Mouse (Mus musculus) frontal cortex, adult 2 months (tissue): ENCODE data around the gene Auh. TPM values are rescaled to one million over a fixed set of nuclear protein-coding genes. Genes with fewer than 3 reads are reported as not detected.

ENCODE experiments used
- DNase-seq, 2 experiments: peaks; one replicate each; pipeline ENCODE4 v3.0.0; 2022; ENCODE audit warnings: low spot score in 1 of 2; ENCODE audit errors: extremely low spot score in 1 of 2
- polyA plus RNA-seq: library from polyadenylated mRNA; depleted of rRNA; stranded (reverse); fragments of >200 nt; gene quantifications from 2 replicates; pipeline ENCODE4 v1.2.3, GENCODE M21; 2012; rRNA removed

Gene Auh
- polyA plus RNA-seq = 89.2 and 100 TPM in 2 replicates

DNA sequence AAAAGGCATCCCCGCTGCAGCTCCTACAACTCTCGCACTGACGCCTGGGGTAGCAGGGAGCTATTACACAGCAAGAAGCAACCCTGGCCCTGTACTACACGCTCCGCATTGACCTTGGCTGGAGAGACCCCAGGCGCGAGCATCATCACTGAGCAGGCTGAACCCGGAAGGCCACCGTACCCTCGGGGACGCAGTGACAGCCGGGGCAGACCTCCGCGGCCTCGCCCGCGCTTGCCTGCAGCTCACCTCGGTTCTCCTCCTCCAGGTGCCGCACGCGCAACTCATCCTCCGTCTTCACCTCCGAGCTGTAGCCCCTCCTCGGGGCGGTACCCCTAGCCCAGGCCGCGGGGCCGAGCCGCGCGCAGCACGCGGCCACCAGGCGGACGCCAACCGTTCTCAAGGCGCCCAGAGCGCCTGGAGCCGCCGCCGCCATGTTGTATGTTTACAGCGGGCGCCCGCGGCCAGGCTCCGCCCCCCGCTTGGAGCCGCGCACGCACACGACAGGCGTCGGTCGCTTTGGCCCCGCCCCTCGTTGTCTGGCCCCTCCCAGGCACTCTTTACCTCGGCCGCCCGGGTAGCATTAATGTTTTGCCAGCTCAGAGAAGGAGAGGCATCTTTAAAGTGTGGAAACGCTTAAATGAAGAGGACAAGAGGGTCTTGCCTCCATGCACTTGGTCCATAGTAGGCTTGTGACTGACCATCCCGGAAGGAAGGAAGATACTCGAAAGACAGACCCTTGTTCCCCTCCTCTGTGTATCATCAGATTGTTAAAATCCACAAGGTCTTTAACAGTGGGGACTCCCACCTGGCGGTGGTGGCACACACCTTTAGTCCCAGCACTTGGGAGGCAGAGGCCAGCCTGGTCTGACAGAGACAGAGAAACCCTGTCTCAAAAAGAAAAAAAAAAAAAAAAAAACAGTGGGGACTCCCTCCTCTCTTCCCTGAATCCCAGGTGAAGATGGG lies at the start of gene Auh:
Gene Auh (minus strand): TSS at position 473 of the 963 bp plus-strand sequence.
- peak; percentile 39 to 76 for DNase-seq

DNA sequence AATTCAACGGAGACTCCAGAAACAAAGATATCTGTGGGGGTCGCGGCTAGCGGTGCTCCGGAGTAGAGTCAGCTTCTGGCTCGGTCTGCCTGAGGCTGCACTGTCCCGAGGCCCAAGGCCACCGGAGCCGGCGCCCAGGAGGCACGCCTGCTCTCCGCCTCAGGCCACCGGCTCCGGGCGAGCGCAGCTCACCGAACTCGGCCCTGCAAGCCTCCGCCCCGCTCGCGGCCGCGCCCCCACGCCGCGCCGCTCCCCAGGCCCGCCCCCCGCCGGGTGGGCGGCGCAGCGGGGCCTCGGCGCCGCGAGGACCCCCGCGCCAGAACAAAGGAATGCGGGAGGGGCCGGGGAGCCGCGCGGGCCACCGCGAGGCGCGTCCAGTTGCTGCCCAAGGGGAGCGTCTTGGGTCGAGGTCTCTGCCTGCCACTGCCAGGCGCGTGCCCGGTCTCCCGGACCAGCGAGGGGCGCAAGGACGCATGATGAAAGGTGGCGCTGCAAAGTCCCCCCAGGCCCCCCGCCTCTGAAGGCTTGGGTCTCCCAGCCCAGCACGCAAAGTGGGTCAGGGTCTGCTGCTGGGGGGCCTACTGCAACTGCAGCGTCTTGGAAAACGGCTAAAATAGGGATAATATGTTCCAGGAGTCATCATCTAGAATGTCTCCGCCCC lies 49.0 kb upstream of the Auh start:
- no peak for DNase-seq

DNA sequence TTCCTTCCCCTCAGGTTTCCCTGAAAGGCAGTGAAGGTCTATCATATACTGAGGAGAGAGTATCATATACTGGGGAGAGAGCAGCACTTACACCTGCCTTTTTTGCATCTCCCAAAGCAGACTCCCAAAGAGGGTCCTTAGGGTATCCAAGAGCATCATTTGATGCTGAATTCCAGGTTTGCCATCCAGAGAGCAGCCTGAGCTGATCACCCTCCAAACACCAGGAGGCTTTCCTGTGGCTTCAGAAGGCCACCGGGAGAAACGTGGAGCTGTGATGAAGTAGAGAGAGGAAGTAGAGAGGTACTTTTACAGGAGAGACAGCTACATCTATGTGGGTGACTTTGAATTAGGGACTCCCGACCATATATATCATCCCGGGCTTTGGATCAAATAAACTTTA lies 48.3 kb upstream of the Auh start:
- no peak for DNase-seq

DNA sequence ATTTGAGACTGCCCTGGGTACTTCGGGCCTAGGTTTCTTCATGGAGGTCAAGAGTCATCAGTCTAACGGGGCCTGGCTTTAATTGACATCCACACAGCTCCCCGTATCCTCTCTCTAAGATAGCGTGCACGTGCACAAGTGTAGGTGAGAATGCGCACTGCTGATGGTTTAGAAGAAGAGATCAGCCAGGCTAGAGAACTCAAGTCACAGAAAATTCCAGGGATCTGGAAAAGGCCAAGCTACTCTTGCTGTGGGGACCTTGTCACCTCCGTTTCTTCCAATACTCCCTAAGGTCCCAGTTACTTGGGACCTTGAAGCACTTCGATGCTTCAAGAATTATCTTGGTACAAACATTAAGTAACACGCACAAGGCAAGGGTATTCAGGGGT lies 47.7 kb upstream of the Auh start:
- DNase-seq = no peak

DNA sequence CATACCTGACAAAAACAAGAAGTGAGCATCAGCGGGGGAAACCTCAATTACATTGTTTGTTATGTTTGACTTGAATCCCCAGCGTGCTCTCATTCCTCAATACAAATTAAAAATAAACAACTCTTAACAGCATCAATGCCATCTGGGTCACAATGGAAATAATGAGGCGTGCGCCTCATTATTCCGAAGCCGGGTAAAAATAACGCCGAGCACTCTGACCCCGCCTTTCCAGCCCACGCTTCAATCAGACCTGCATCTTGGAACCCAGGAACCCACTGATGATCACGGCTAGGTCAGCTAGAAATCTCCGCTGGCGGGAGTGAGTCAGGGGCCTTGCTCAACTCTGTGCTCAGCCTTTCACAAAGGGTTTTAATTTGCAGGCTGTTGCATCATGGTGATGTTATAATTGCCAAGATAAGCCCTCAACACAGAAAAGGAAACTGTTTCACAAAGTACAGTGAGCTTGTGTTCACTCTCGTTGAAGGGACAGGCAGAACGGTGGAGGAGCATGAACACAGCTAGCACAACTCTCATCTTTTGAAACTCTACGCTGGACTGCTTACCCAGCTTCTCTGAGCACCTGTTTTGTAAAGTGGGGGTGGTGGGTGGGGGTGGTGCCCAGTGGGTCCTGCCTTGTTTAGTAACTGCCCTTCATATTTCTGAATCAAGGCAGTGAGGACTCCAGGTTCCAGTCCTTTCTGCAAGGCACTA lies 47.2 kb upstream of the Auh start:
- no peak for DNase-seq

DNA sequence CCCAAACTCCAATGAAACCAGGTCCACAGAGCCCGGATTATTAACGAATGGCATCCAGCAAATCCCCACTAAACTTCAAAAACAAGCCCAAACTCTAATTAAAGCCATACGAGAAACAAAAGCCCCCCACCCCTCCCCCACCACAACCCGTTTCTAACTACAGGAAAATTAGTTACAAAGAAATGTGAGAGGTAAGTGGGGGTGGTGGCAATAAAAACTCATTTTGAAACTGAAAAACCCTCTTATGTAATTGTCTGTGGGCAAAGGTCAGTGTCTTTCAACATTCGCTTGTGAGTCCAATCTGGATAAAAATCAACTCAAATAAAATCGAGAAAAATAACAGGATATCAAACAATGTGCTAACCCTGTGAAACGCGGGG lies 46.6 kb upstream of the Auh start:
- no peak for DNase-seq

DNA sequence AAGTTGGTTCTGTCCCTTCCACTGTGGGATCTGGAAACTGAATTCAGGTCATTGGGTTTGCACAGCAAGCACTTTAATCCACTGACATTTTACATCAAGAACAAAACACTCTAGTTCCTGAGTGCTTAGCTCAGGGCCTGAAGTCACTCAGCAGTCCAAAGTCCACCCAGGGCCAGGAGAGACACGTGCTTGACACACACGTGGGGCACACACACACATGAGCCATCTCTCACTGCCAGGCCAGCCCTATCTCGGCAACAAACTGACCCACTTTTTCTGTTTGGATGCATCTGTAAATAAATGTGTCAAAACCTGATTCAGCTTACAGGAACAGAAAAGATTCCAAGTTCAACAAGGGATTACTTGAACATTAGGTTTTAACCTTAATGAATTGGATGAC lies 45.2 kb upstream of the Auh start:
- DNase-seq = no peak

DNA sequence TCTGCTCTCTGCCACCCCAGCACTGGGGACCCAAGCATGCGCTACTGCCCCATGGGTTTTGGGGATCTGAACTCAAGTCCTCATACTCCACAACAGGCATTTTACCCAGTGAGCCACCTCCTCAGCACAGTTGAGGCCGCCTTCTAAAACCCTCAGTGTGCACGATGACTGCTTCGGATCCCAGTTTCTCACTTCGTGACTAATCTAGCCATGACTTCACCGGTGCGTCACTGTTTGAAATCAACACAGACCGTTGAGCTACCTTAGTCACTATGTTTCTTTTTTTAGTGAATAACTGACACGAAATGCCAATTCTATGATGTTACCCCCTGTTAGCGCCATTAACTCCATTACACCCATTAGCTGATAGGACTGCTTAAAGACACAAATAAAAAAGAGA lies 43.9 kb upstream of the Auh start:
- DNase-seq = peak in 1 of 2 experiments; percentile 56

DNA sequence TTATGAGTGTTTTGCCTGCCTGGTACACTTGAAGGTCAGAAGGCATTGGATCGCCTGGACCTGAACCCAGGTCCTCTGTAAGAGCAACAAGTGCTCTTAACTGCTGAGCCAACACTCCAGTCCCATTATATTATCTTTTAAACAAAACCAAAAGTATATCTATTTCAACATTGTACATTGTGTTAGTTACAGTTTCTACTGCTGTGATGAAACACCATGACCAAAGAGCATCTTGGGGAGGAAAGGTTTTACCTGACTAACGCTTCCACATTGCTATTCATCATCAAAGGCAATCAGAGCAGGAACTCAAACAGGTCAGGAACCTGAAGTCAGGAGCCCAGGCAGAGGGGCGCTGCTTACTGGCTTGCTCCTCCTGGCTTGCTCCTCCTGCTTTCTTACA lies 43.1 kb upstream of the Auh start:
- DNase-seq = no peak

DNA sequence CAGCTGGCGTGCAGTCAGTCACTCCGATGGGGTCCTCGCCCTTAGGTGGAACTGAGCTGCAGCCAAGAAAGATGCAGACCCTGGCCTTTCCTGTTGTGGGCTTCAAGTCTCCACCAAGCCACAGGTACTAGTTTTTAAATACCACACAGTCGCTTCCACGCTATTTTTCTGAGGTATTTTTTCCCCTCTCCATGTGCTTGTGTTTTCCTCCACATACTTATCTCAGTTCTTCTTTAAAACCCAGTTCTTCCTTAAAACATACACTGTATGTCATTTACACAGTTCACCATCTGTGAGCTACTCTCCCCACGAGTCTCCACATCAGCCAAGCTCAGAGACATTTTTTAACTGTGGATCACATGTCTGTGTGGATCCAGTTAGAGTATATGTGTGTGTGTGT lies 41.4 kb upstream of the Auh start:
- DNase-seq = no peak

DNA sequence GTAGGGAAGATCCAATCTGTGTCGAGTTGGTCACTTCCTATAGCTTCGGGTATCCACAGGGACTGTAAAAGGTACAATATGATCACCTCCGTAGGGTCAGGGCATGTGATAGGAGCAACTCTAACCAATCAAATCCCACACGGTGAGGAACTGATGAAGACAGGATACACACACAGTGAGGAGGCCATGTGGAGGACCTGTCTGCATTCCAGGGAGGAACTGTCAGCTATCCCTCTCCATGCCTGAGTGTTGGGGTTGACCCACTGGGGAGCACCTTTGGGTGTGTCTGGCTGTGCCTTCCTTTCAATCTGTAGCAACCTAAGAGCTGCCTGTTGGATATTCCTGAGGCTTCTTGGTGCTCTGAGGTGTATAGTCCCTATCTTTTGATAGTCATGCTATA lies 33.4 kb upstream of the Auh start:
- DNase-seq = no peak

DNA sequence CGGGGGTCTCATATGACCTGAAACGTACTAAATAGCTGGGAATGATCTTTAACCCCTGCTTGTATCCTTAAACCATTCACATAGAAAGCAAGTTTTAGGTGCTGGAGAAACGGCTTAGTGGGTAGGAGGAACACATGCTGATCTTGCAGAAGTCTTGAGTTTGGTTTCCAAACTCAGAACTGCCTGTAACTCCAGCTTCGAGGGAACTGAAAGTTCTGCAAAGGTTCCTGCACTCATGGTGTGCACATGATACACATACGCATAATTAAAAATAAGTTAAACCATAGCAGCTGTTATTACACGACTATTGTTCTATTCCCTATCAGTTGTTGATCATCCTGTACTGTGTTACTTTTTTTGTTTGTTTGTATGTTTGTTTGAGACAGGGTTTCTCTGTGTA lies 32.9 kb upstream of the Auh start:
- no peak for DNase-seq

DNA sequence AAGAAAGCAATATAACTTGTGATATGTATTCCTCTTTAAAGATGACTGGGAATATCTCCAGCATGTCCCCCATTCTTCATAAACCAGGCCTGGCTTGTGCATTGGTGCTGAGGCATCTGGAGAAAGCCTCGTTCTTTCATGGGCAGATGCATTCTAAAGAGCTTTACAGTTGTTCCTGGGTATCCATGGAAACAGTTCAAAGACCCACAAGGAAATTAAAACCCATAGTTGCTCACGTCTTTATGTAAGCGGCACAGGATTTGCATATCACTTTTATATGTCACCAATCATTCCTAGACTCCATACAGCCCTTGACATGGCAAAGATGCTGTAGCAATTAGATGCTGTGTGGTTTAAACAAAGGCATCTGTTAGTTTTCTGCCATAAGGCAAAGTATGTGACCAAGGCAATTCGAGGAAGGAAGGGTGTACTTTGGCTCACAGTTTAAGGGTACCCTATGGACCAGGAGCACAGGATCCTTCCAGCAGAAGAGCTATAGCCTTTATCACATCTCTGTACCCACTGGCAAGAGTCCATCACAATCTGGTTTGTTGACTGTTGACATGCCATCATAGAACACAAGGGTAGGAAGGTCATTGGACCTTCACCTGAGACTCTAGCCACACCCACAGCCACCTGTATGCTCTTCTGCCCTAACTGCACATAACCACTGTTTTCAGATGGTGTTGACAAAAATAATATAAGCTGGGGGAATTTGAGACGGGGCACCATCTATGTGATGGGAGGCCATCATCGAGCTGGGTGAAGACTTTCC lies 24.5 kb upstream of the Auh start:
- no peak for DNase-seq

DNA sequence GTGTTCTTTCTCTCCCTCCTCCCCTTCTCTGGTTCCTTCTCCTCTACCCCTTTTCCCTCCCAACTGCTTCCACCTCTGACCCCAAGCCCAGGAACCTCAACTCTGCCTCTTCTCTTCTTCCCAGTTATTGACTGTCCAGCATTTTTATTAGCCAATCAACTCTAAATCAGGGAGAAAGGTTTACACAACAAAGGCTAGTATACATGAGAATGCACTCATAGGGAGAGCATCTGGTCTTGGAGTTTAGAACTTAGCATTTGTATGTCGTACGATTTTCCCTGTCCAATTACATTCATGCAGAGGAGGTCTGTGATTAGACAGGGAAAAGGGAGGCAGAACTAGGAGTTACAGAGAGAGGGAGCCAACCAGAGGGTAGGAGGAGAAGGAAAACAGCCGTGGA lies 19.7 kb upstream of the Auh start:
- DNase-seq = no peak

DNA sequence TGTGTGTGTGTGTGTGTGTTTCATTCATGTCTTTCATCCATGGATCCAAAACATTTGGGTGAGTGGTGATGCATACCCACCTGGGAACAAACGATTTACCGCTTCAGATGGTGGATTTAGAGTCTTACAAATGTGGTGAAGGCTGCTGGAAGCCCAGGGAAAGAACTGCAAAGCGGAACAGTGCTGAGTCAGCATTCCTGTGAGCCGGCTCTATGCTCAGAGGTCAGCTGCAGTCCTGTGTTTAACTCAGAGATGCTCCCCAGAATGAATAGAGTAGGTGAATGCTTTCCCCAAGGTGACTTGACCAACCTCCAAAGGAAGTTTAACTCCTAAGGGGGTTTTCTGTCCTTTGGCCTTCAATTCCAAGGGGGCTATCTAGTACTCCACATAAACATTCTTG lies 18.1 kb upstream of the Auh start:
- DNase-seq = no peak

DNA sequence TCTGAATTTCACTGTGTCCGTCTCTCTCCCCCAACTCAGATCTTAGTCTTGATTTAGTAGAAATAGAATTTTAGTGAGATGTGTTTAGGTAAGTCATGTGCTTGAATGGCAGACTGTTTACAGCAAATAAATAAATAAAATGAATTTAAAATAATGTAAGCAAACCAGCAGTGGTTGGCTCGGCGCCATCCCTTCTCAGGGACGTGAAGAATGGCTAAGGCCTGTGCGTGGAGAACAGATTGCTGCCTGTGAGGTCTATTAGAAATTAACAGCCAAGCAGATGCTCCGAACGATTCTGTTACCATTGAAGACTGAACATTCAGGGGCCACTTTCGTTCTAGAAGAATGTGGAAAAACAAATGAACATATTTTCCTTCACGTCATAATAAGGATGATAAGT lies 16.3 kb upstream of the Auh start:
- no peak for DNase-seq

DNA sequence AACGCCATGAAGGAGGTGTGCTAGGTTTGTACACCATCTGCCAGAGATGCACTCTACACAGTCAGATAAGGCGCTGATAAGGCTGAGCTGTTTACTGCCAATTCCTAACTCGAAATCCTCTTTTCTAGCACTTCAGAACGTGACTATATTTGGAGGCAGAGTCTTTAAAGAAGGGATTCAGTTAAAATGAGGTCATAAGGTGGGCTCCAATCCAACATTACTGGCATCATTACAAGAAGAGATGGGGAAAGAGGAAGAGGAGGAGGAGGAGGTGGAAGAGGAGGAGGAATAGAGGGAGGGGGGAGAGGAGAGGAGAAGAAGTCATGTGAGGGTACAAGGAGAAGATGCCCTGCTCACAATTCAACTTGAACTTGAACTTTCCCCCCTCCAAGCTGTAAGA lies 14.6 kb upstream of the Auh start:
- no peak for DNase-seq

DNA sequence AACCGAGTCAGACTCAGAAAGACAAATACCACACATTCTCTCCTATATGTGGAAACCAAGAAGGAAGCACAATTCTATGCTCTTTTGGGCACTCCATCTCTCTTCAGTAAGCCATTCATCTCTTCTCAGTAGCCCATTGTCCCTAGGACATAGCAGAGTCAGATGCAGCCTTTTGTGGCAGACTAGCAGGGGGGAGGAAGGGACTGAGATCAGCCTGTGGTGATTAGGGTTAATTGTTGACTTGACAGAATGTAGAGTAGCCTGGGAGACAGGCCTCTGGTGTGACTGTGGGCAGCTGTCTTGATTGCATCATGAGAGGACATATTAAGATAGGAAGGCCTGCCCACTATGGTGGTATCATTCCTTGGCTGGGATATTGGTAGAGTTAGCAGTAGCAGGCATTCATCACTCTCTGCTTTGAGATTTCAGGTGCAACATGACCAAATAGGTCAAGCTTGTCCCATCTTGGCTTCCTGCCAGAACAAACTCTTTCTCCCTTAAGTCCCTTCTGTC lies 13.5 kb upstream of the Auh start:
- no peak for DNase-seq

DNA sequence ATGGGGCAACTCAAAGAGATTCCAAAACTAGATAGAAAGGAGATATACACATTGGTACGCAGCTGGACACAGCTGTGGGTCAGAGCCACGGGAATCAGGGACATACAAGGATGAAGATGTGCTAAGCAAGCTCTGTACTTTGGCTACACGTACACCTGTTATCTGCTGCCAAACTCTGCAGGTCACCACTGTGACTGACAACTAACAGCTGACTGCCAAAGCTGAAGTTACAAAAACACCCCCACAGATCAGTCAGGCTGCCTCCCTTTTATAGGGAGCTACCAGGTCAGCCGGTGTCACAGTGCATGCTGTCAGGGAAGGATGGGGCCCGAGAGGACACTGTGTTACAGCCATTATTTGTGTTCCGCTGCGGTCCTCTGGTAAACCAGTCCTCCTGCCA lies 11.5 kb upstream of the Auh start:
- no peak for DNase-seq

DNA sequence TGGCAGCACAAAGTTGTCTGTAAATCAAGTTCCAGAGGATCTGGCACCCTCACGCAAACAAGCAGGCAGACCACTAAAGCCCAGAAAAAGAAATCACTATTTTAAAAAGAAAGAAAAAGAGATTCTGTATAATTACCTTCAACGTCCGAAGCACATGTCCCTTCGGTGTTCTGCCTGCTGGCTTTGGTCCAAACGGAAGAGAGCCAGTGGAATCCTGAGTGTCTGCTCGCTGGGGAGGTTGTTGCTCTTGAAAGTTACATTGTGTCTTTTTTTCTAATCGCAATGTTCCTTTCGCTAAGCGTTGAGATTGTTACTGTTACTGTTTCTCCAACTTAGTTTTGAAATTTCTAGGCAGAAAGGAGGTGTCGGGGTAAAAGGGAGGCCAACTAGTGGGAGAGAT lies 1.1 kb upstream of the Auh start:
- no peak for DNase-seq

DNA sequence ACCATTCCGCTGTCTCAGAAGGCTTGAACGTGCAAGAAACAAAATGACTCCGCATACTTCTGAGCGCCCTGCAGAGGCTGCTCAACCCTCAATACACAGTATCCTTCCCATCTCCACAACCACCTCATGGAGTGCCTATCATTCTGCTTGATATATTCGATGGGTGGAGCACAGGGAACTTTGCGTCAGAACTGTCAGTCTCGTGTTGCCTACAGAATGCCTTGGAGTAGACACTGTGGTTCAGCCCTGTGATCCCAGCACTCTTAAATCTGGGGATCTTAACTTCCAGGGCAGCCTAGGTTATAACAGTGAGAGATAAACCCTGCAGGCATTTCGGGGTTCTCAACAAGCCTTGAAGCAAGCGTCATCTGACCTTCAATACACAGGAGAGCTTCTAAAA lies 1.1 kb downstream of the Auh start:
- peak in 1 of 2 experiments; percentile 49 for DNase-seq
